Mouse (Mus musculus) left cerebral cortex, postnatal 10 days (tissue): ENCODE data around the gene Ifi207. TPM values are rescaled to one million over a fixed set of nuclear protein-coding genes. Genes with fewer than 3 reads are reported as not detected.
"Not testable (repeated sequence)": the region's sequence is repeated elsewhere in the genome, so short reads cannot be mapped to it uniquely, and the experiment has no call there.

Experiments used
- DNase-seq, 2 experiments: peaks; one replicate each; pipeline ENCODE4 v3.0.0; 2021 to 2022; ENCODE audit warnings: low spot score in 2 of 2, mixed read lengths in 1 of 2; ENCODE audit errors: extremely low spot score in 1 of 2
- intact Hi-C: fragments of 180-260 bp; cut with DNase I; formaldehyde crosslinking; loops from one replicate; pipeline ENCODE4 v1.15.1; 2025
- total RNA-seq, 2 experiments: library from RNA; stranded (reverse); gene quantifications; 2 replicates each; pipeline ENCODE4 v1.2.3; 2021

Gene Ifi207
- total RNA-seq = under 1 TPM; 0.26 to 0.34 TPM

GRCm38 (mm10) chr1:173741656-173742055, at the start of gene Ifi207:
TSS of gene Ifi207 (minus strand) at chr1:173741747.
- intact Hi-C loops = no loop called here
- no peak for DNase-seq

- DNase-seq, intact Hi-C loops: not testable (repeated sequence)
Measured at GRCm38 (mm10) chr1:173773457-173773856, 31.9 kb upstream of the Ifi207 start.

- DNase-seq, intact Hi-C loops: not testable (repeated sequence)
Measured at GRCm38 (mm10) chr1:173766848-173767617, 25.5 kb upstream of the Ifi207 start, which contains the start of gene Ifi204. TSS of gene Ifi204 (minus strand) at chr1:173766943.

- intact Hi-C loops, DNase-seq: not testable (repeated sequence)
Measured at GRCm38 (mm10) chr1:173760032-173760431, 18.5 kb upstream of the Ifi207 start.

GRCm38 (mm10) chr1:173742262-173742661, 715 bp upstream of the Ifi207 start:
- intact Hi-C loops = no loop called here
- no peak for DNase-seq

- intact Hi-C loops = no loop called here
- DNase-seq = no peak
Measured at GRCm38 (mm10) chr1:173740537-173740936, 1.0 kb downstream of the Ifi207 start.

GRCm38 (mm10) chr1:173736986-173737385, 4.6 kb downstream of the Ifi207 start:
- no peak for DNase-seq
- intact Hi-C loops = no loop called here

GRCm38 (mm10) chr1:173735015-173735414, 6.5 kb downstream of the Ifi207 start:
- intact Hi-C loops, DNase-seq: not testable (repeated sequence)

DNA sequence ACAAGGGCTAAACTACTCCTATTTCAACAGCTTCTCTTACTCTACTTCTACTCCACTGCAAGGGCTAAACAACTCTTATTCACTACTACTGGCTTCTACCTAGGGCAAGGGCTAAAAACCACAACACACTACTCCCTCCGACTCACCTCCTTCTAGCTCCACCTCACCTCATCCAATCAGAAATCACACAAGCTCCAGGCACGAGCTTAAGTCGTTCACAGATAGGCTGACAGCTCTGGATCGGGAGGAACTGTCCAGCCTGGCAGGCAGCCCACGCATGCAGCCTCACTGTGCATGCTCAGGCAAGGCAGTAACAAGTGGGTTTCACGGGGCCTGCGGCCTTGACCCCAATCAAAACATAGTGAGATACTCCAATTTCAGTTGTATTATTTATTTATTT, 8.3 kb downstream of the Ifi207 start:
- DNase-seq = no peak
- intact Hi-C loops = no loop called here

DNA sequence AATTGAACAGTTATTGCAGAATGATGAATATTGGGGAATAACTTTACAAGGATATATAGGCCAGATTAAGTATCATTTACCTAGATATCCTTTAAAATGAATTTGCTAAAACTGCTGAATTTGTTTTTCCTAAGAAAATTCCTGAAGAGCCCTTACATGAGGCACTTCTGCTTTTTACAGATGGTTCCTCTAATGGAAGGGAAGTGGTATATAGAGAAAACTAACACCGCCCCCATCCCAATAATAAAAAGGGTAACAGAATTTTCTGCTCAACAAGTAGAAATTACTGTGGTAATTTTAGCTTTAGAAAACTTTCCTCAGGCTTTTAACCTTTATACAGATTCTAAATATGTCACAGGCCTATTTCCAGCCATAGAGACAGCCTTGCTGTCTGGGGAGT, 47.3 kb downstream of the Ifi207 start:
- intact Hi-C loops = no loop called here
- no peak for DNase-seq

DNA sequence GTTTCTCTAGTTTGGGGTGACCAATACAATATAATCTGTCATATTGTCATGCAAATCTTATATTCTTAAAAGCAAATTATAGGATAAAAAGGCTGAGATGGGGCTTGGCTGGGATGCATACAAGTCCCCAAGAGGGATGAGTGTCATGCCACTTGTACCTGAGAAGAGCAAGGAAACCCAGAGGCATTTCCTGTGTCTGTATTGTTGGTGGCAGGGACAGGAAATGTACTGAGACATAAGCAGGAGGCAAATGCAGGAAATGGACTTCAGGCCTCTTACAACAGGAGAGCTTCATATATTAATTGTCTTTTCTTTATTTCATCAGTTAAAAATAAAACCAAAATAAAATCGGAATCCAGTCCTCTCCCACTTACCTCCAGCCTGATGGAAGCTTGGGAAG, 62.9 kb downstream of the Ifi207 start:
- intact Hi-C loops, DNase-seq: not testable (repeated sequence)

DNA sequence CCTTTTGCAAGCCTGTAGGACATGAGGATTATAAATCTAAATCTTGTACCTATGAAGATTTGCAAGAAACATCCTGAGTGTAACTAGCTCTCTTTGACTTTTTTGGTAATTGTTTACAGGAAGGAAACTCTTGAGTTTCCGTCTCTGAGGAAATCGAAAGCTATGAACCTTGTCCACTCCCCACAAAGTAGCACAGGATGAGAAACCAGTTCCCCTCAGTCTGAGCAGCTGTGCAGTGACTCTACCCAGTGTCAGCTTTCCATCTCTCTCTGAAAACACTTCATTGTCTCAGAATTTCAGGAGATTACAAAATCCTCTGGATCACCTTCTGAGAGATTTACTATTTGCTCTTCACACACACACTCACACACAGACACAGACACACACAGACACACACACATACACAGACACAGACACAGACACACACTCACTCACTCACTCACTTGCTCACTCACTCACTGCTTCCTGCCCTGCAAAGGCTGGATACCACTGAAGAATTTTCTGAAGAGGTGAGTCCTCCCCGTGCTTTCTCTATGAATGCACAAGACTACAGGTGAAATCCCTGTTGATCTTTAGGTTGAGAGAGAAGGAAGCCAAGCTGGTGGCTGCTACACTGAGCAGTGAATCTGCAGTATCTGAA, 68.0 kb downstream of the Ifi207 start, which contains the start of gene Ifi208:
TSS of gene Ifi208 (plus strand) at position 218 of the 640 bp plus-strand sequence.
- intact Hi-C loops = not testable (repeated sequence)

More for the DNA sequence above, 68.0 kb downstream of the Ifi207 start, which contains the start of gene Ifi208:
- not testable (repeated sequence) for DNase-seq

Other genes starting within 250 kb of the Ifi207 start
- not detected for gene Ifi214, start 205.8 kb downstream of the Ifi207 start, total RNA-seq
- not detected for gene Ifi213, start 142.5 kb downstream of the Ifi207 start, total RNA-seq
- not detected for gene Ifi209, start 110.8 kb downstream of the Ifi207 start, total RNA-seq
- not detected for gene Ifi208, start 68.1 kb downstream of the Ifi207 start, total RNA-seq
- under 1 TPM in 1 of 2 experiments, not detected in 1; 0.16 TPM for gene Ifi204, start 25.2 kb upstream of the Ifi207 start, total RNA-seq
- under 1 TPM in 1 of 2 experiments, not detected in 1; 0.26 TPM for gene Ifi211, start 171.3 kb upstream of the Ifi207 start, total RNA-seq
- gene Mndal, start 200.7 kb upstream of the Ifi207 start, total RNA-seq = 1 to 10 TPM; 2.1 TPM
- 1 to 10 TPM in 1 of 2 experiments, under 1 TPM in 1; 0.49 to 1.0 TPM for gene Ifi203, start 200.9 kb upstream of the Ifi207 start, total RNA-seq
- not detected for gene Ifi202b, start 241.0 kb upstream of the Ifi207 start, total RNA-seq